Mouse (Mus musculus): ENCODE measurements around the gene Wnt5b. TPM values are rescaled to one million over a fixed set of nuclear protein-coding genes. Genes with fewer than 3 reads are reported as not detected.

Wnt5b gene
- polyA plus RNA-seq, 1 experiment, result not detected

DNA sequence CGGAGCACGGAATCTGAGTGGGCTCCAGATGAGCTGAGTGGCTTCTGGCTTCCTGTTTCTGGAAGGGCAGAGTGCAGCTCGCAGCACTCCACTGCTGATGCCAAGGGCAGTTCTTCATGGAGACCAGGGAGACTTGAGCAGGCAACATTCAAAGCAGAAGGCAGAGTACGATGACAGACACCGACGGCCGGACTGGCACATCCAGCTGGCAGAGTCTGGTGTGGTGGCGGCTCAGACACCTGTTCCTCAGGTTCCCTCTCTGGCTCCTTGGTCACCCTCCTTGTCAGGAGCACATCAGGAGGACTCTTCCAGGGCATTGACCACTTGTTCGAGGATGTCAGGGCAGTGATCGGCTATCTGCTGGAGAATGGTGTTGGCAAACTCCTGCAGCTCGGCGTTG is 31.2 kb upstream of the Wnt5b start:
- Histone ChIP-seq H3K27ac (ENCODE audit: control insufficient read depth, insufficient read depth, low read depth, low read length, poor library complexity) (no peak overlapping the region), H3K4me3 (replicated peaks; ENCODE audit: control insufficient read depth, low read depth, low read length) (no peak overlapping the region), H3K4me1 (ENCODE audit: control insufficient read depth, insufficient read depth, low read length) (no peaks in the 10 kb centered on the region)
- TF ChIP-seq POLR2A (IDR thresholded peaks at IDR 0.05; ENCODE audit: borderline replicate concordance, control insufficient read depth, low read depth, low read length), result no peak
- 92% methylated on average over 12 of the region's 12 CpGs for WGBS

DNA sequence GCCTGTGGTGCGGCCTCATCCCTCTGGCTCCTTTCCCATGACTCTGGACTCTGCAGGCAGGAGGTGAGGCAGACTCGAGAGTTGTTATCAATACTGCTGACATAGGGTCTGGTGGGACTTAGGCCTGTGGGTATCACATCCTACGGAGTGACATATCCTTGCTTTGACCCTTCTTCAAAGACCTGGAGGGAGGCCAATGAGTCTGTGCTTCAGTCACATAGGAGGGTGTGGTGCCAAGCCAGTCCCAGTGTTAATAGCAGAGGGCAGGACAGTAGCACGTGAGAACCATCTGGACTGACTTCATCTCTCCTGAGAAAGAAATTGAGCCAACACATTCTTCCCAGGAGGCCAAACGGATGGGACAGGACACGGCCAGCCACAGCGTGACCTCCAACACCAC is 28.1 kb upstream of the Wnt5b start:
- no peak overlapping the region for H3K27ac ChIP-seq (ENCODE audit: control insufficient read depth, insufficient read depth, low read depth, low read length, poor library complexity)
- WGBS, result 76% methylated on average over 7 of the region's 7 CpGs
- no peak overlapping the region for H3K4me3 ChIP-seq (replicated peaks; ENCODE audit: control insufficient read depth, low read depth, low read length)
- TF ChIP-seq CTCF (IDR thresholded peaks at IDR 0.05; ENCODE audit: control insufficient read depth, insufficient read depth, low read length) (no peak), POLR2A (IDR thresholded peaks at IDR 0.05; ENCODE audit: borderline replicate concordance, control insufficient read depth, low read depth, low read length) (no peak)
- H3K4me1 ChIP-seq (ENCODE audit: control insufficient read depth, insufficient read depth, low read length), result no peaks in the 10 kb centered on the region

DNA sequence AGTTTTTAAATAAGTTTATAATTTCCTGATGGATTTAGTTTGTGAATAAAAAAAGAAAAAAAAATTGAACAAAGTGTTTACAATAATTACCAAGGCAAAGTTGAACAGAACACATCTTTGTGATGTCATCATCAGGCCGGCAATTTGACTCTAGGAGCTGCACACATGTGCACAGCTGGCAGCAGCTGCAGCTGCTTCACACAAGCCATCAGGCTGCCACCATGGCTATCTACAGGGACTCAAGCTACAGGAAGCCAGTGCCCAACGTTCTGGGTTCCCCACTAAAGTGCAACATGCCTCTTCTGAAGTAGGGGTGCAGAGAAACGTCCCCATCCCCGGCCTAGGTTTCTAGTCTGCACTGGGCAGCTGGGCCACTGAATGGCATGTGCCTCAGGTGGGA is 26.6 kb upstream of the Wnt5b start:
- TF ChIP-seq POLR2A (IDR thresholded peaks at IDR 0.05; ENCODE audit: borderline replicate concordance, control insufficient read depth, low read depth, low read length) (no peak), CTCF (IDR thresholded peaks at IDR 0.05; ENCODE audit: control insufficient read depth, insufficient read depth, low read length) (no peak)
- 66% methylated on average over 4 of the region's 4 CpGs for WGBS
- H3K27ac ChIP-seq (ENCODE audit: control insufficient read depth, insufficient read depth, low read depth, low read length, poor library complexity), result no peak overlapping the region
- H3K4me1 ChIP-seq (ENCODE audit: control insufficient read depth, insufficient read depth, low read length), result no peaks in the 10 kb centered on the region
- H3K4me3 ChIP-seq (replicated peaks; ENCODE audit: control insufficient read depth, low read depth, low read length), result no peak overlapping the region

DNA sequence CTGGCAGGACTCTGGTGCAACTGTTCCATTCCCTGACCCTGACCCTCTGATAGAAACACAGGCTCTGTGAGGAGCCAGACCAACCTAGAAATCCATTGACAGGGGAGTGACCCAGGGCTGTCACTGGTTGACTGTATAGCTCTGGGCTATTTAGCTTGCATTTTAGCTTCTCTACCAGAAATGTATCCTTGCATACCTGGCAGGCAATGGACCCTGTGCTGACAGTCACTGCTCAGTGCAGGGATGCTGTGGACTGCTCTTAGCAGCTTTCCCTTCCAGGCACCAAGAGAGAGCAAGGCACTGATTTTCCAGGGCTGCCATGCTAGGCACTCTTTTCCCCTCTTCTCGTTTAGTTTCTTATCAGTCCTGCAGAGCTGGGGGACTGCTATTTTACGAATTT is 24.2 kb upstream of the Wnt5b start:
- WGBS, result 72% methylated on average over 2 of the region's 2 CpGs

GRCm38 (mm10) chr6:119565451-119566379 is 21.6 kb upstream of the Wnt5b start:
- TF ChIP-seq POLR2A (IDR thresholded peaks at IDR 0.05; ENCODE audit: borderline replicate concordance, control insufficient read depth, low read depth, low read length), result no peak
- no peak for TF ChIP-seq CTCF (IDR thresholded peaks at IDR 0.05; ENCODE audit: control insufficient read depth, insufficient read depth, low read length)
- no peak overlapping the region for H3K4me3 ChIP-seq (replicated peaks; ENCODE audit: control insufficient read depth, low read depth, low read length)
- no peaks in the 10 kb centered on the region for H3K4me1 ChIP-seq (ENCODE audit: control insufficient read depth, insufficient read depth, low read length)
- H3K27ac ChIP-seq (ENCODE audit: control insufficient read depth, insufficient read depth, low read depth, low read length, poor library complexity), result no peak overlapping the region; the same call in 1 of the 2 replicates
- WGBS, result 81% methylated on average over 23 of the region's 23 CpGs

More for the DNA sequence above, 24.2 kb upstream of the Wnt5b start:
- no peak for TF ChIP-seq POLR2A (IDR thresholded peaks at IDR 0.05; ENCODE audit: borderline replicate concordance, control insufficient read depth, low read depth, low read length)
- no peak for TF ChIP-seq CTCF (IDR thresholded peaks at IDR 0.05; ENCODE audit: control insufficient read depth, insufficient read depth, low read length)
- no peak overlapping the region for H3K4me3 ChIP-seq (replicated peaks; ENCODE audit: control insufficient read depth, low read depth, low read length)
- H3K27ac ChIP-seq (ENCODE audit: control insufficient read depth, insufficient read depth, low read depth, low read length, poor library complexity), result no peak overlapping the region
- H3K4me1 ChIP-seq (ENCODE audit: control insufficient read depth, insufficient read depth, low read length), result no peaks in the 10 kb centered on the region

GRCm38 (mm10) chr6:119562558-119562957 is 18.4 kb upstream of the Wnt5b start:
- H3K4me3 ChIP-seq (replicated peaks; ENCODE audit: control insufficient read depth, low read depth, low read length), result no peak overlapping the region
- H3K27ac ChIP-seq (ENCODE audit: control insufficient read depth, insufficient read depth, low read depth, low read length, poor library complexity), result no peak overlapping the region
- TF ChIP-seq CTCF (IDR thresholded peaks at IDR 0.05; ENCODE audit: control insufficient read depth, insufficient read depth, low read length), result no peak
- TF ChIP-seq POLR2A (IDR thresholded peaks at IDR 0.05; ENCODE audit: borderline replicate concordance, control insufficient read depth, low read depth, low read length), result no peak
- 81% methylated on average over 10 of the region's 10 CpGs for WGBS
- no peaks in the 10 kb centered on the region for H3K4me1 ChIP-seq (ENCODE audit: control insufficient read depth, insufficient read depth, low read length)

DNA sequence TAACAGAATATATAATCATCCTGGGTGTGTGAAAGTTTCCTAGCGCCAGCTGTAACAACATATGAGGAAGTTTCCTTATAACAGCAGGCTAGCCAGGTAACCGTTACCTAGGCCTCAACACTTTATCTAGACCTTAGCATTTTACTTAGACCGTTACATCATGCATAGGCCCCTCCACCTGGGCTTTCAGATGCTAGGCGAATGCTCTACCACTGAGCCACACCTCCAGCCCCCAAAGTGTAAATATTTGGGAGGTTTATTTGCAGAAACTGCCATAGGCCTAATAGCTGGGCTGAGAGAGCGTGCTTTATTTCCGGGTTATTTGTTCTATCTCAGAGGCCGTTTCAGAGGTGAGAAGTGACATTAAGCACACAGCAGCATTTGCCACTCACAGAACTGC is 14.7 kb upstream of the Wnt5b start:
- Histone ChIP-seq H3K27ac (ENCODE audit: control insufficient read depth, insufficient read depth, low read depth, low read length, poor library complexity) (no peak overlapping the region), H3K4me1 (ENCODE audit: control insufficient read depth, insufficient read depth, low read length) (no peaks in the 10 kb centered on the region), H3K4me3 (replicated peaks; ENCODE audit: control insufficient read depth, low read depth, low read length) (no peak overlapping the region)
- TF ChIP-seq CTCF (IDR thresholded peaks at IDR 0.05; ENCODE audit: control insufficient read depth, insufficient read depth, low read length) (no peak), POLR2A (IDR thresholded peaks at IDR 0.05; ENCODE audit: borderline replicate concordance, control insufficient read depth, low read depth, low read length) (no peak)
- WGBS, result 85% methylated on average over 7 of the region's 7 CpGs

DNA sequence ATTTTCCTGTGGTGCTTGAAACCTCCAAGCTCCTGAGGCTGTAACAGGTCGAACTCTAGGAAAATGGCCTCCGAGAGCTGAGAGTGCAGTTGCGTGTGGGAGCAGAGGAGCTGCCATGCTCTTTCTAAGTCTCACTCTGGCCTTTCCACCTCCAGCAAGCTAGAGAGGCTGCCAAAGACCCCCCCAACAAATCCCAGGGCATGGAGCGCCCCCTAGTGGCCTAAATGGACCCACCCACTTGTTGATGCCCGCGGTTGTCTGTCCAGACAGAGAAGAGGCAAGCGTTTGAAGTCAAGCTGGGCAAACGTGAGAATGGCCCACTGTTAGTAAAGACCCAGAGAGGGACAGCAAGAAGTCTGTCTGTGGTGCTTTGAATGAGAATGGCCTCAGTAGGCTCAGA is 10.3 kb upstream of the Wnt5b start:
- Histone ChIP-seq H3K4me3 (replicated peaks; ENCODE audit: control insufficient read depth, low read depth, low read length) (no peak overlapping the region), H3K27ac (ENCODE audit: control insufficient read depth, insufficient read depth, low read depth, low read length, poor library complexity) (no peak overlapping the region), H3K4me1 (ENCODE audit: control insufficient read depth, insufficient read depth, low read length) (no peaks in the 10 kb centered on the region)
- WGBS, result 76% methylated on average over 8 of the region's 8 CpGs
- no peak for TF ChIP-seq CTCF (IDR thresholded peaks at IDR 0.05; ENCODE audit: control insufficient read depth, insufficient read depth, low read length)
- no peak for TF ChIP-seq POLR2A (IDR thresholded peaks at IDR 0.05; ENCODE audit: borderline replicate concordance, control insufficient read depth, low read depth, low read length)

All from bone marrow, adult 2 months (tissue).